Mouse (Mus musculus): ENCODE data around the gene Agap3.
A peak's percentile ranks its signal among the peaks of the same experiment; 100 is the strongest.

Agap3 gene

DNA sequence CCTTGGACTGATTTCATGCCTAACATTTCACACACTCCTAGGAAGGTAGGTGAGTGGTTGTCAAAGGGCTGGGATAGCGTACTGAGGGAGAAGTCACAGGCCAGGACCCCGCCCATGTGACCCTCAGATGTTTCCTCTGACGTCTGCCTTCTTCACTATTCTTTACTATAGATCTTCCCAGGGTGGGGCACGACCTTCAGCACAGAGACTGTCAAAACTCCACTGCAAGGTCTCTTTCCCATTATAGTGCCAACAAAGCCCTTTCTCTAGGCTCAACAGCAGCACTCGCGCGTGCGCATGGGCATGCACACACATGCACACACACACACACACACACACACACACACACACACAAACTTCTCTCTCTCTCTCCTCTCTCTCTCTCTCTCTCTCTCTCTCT, 71.8 kb downstream of the Agap3 start:
- DNase-seq (ENCODE audit: low read depth, low spot score), result no peak

GRCm38 (mm10) chr5:24524522-24524921, 72.5 kb downstream of the Agap3 start:
- DNase-seq (ENCODE audit: low read depth, low spot score), result no peak

DNA sequence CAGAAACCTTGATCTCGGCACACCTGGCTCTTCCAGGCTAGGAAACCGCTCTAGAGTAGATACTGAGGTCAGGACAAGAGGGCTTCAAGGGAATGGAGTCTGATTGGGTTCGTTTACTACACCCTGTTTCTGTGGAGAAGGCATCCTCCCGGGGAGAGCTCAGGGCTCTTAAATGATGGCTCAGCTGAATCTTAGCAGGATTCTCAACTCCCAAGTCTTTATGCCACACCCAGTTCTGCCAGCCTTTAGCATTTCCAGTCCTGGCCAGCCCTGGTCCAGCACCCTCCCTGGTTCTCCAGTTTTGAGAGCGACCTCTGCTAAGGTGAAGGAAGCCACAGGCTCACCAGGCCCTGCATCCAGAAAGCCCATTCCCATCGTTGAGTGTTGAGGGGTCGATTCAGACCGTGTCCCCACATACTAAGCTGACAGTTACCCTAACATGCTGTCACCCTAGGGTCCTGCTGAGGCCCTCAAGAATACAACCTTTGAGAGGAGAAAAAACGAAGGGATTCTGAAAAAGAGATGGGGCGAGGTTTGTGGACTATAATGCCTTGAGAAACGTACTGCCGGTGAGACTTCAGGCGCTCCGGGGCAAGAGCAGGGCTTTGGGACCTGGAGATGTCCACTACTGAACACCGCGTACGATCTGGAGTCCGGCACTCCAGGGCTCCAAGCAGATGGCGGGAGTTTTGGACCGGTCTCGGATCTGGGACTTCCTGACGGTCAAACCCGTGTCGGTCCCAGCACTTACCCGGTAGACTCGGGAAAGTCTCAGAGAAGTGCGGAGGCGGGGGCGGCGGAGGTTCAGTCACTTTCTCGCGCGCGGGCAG, 73.6 kb downstream of the Agap3 start:
- no peak for DNase-seq (ENCODE audit: low read depth, low spot score)

DNA sequence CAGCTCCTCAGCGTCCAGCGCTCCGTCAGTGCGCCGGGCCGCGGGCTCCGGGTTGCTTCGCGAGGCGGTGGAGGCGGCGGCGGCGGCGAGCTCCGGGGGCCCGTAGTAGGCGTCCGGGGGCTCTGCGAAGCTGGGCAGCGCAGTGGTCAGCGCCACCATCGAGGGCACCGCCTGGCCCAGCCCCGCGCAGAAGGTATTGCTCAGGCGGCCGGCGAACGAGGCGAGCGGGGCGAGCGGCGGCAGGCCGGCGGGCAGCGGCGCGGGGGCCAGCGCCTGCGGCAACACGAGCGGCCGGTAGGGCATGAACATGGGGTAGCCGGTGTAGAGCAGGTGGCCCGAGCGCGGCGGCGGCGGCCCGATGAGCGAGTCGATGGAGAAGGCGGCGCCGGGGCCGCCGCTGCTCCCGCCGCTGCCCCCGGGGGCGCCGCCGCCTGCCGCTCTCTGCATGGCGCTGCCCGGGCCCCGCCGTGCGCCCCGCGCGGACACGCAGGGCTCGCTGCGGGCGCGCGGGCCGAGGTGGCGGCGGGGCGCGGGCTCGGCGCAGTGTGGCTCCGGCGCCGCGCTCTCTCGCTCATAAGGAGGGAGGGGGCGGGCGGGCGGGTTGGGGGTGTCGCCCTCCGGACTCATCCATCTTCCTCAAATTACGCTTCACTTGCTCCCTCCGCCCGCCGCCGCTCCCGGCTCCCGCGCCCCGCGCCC, 74.4 kb downstream of the Agap3 start:
- no peak for DNase-seq (ENCODE audit: low read depth, low spot score)

- DNase-seq (ENCODE audit: low read depth, low spot score), result no peak
Measured at GRCm38 (mm10) chr5:24526889-24527230, 74.9 kb downstream of the Agap3 start, which contains the start of gene Gbx1. TSS of gene Gbx1 (minus strand) at chr5:24527202.

DNA sequence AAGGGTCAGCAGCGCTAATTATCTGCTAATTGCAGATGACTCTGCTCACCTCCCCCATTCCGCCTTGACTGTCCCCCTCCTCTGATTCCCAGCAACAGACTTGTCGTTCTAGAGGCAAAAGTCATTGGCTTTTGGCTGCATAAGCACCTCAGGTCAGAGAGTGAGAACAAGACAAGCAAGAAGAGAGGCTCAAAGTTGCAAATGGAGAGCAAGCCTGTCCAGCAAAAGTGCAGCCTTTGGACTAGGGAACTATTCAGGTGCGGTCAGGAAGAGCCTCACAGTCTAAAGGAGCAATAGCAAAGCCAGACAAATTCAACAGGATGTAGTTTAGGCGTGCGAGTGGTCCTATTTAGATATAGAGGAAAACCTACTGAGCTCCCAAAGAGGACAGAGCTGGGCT, 75.8 kb downstream of the Agap3 start:
- no peak for DNase-seq (ENCODE audit: low read depth, low spot score)

DNA sequence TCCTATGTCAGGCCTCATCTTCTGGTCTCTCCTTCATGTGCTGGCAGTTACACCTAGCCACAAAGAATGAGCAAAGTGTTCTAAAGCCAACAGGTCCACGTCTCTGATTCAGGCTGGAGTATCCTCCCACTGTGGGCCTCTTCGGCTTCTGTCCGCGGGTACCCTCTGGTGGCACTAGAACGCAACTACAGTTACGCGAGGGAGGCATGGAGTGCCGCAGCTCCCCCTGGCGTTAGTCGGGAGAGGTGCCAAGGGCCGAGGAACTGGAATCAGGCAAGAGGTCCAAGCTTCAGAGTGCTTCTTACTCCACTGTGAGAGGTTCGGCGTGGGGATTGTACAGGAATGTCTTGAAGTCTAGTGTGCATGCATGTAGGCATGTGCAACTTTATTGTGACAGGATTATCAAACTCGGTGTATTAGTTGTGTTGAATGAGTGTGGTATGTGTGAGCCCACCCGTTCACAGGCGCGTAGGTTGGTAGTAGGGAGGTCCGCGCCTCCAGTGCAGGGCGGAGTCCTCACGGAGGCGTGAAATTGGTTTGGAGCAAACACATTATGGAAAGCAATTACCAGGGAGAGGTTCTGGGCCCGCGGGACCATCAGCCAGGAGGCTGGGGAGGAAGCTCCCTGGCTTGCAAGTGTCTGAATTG, 78.2 kb downstream of the Agap3 start:
- peak; percentile 56 for DNase-seq (ENCODE audit: low read depth, low spot score)

GRCm38 (mm10) chr5:24533391-24533790, 81.4 kb downstream of the Agap3 start:
- DNase-seq (ENCODE audit: low read depth, low spot score), result no peak

DNA sequence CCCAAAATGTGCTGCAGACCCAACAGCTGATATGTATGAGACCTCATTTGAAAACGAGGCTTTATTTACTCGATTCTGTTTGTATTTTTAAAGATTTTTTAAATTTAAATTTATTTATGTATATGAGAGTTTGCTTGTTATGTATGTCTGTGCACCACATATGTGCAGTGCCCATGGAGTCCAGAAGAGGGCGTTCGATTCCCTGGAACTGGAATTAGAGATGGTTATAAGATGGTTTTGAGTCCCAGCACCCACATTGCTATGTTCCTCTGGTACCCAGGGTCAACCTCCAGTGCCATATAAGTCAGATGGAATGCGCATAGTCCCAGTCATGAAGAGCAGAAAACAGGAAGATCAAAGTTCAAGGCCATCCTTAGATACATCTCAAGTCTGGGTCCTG, 82.3 kb downstream of the Agap3 start:
- DNase-seq (ENCODE audit: low read depth, low spot score), result no peak

DNA sequence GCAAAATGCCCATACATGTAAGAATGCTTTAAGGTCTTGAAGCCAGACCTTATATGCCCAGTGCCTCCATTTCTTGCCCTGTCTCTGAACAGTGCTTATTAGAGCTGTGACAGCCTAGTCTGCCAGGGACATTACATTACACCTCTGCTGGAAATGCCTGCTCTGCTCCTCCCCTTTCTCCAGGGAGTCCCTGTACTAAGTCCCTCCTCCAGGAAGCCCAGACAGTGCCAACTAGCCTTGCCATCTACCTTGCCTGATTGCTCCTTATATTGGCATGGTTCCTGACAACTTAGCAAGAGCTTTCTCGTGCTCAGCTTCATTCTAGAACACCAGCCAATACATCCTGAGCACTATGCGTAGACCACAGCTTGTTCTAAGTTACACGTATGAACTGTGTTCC, 83.8 kb downstream of the Agap3 start:
- no peak for DNase-seq (ENCODE audit: low read depth, low spot score)

GRCm38 (mm10) chr5:24536511-24536910, 84.5 kb downstream of the Agap3 start:
- no peak for DNase-seq (ENCODE audit: low read depth, low spot score)

- no peak for DNase-seq (ENCODE audit: low read depth, low spot score)
Measured at GRCm38 (mm10) chr5:24537618-24538017, 85.6 kb downstream of the Agap3 start.

DNA sequence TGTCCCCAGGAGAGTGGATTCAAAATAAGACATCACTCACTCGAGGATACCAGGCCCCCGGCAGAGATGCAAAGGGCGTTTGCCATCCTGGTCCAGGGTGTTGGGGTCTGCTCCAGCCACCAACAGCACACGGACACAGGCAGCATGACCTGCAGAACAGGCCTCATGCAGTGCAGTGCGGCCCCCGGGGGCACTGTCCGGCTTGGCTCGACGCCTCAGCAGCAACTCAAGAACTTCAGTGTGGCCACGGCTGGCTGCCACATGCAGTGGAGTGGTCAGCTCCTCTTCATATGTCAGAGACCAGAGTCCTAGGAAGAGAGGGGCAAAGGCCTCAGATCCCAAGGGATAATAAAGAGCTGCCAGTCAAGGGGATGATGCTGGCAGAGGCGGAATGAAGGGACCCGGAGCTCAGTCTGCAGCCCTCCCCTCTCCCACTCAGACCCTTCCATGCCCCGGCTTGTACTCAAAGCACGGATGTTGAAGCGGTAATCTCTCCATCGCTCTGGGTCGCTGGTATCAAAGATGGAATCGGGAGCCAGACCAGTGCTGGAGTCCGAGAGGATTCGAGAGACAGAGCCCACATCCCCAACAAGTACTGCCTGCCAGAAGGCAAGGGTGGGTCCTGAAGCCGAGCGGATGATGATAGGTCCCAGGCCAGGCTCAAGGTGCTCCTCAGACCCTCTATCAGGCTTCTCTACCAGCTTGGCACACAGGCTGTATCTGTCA, 87.8 kb downstream of the Agap3 start:
- DNase-seq (ENCODE audit: low read depth, low spot score), result no peak

DNA sequence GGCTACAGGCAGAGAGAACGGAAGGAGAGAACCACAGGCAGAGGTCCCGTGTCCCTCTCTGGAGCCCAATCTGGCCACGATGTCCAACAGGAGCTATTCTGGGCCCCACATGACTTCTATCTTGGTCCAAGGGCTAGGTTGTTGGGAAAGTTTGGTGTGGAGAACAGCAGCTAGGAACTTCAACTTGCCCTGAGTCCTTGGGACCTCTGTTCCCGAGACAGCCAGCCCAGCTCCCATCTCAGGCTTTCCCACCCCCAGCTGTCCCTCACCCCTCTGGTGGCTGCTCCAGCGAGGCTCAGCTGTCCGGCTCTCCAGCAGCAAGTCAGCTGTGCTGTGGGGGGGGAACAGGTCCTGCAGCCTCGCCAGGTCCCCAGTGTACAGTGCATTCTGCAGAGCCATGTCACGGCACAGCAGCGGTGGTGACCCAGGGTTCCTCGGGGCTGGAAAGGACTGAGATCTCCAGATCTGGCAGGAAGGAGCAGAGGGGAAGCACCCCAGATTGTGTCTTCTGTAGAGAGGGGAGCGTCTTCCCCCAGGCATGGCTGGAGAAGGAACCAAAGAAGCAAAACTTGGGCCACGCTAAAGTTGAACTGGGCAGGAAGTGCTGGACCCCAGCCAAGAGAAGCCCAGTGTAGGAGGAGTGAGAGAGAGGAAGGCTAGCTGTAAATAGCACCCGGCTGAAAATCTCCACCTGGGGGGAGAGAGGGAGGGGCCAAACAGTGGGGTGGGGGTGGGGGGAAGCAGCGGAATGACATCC, 88.6 kb downstream of the Agap3 start, which contains the start of gene Asb10:
Gene Asb10 (minus strand): TSS at position 592 of the 757 bp plus-strand sequence.
- DNase-seq (ENCODE audit: low read depth, low spot score), result no peak

GRCm38 (mm10) chr5:24541144-24541569, 89.2 kb downstream of the Agap3 start:
- no peak for DNase-seq (ENCODE audit: low read depth, low spot score)

DNA sequence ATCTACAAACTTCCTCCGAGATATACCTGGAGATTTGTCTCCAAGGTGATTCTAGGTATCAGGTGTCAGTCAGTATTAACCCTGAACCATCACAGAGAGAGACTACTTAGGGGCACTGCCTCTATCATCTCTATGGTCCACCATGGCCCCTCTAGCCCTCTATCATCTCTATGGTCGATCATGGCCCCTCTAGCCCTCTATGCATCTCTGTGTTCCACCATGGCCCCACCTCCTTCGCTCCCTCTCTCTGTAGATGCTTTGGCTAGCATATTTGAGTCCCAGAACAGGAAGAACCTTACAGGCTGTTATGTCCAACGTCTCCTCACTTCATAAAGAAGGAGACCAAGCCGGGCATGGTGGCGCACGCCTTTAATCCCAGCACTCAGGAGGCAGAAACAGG, 90.7 kb downstream of the Agap3 start:
- DNase-seq (ENCODE audit: low read depth, low spot score), result no peak

DNA sequence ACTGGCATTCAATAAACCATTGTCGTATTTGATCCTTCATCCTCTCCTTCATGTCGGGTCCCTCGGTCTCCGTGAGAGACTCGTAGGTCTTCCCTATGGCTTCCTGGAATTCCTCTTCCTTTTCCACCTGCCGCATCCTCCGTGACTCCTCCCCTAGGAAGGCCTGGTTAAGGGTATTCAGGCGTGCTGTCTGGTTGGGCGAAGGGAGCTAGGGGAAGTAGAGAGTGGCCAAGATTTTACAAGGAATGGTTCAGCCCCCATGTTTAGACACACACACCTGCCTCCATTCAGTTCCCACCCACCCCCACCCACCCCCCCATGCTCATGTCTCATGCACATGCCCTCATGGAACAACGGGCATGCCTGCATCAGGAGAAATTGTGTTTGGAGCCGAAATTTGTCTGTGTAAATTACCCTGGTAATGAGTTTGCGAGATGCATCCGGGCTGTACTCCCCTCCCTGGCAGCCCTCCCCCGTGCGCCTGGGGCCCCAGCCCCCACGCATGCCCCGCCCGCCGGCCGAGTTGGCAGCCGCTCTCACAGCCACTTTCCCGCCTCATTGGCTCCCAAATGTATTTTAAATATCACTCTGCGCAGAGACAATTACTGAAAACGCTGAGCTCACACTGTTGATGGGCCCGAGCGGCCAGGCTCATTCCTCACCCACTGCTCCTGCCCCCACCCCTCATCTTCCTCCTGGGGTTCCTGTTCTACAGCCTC, 98.8 kb downstream of the Agap3 start:
- DNase-seq (ENCODE audit: low read depth, low spot score), result no peak

- DNase-seq (ENCODE audit: low read depth, low spot score), result no peak
Measured at GRCm38 (mm10) chr5:24551317-24551688, 99.3 kb downstream of the Agap3 start.
